Mouse (Mus musculus) cerebellum, adult 18-20 months (tissue): ENCODE data around the gene Prmt3.

ENCODE experiments used
- DNase-seq, 2 experiments: peaks; one replicate each; pipeline ENCODE4 v3.0.0; 2021

Gene Prmt3

GRCm38 (mm10) chr7:49803511-49803910 lies 25.4 kb downstream of the Prmt3 start:
- DNase-seq: no peak

- DNase-seq: no peak
Observed at GRCm38 (mm10) chr7:49804638-49805165, 26.6 kb downstream of the Prmt3 start.

- DNase-seq: no peak
Observed at GRCm38 (mm10) chr7:49805618-49806017, 27.5 kb downstream of the Prmt3 start.

GRCm38 (mm10) chr7:49807093-49807682 lies 29.0 kb downstream of the Prmt3 start:
- no peak for DNase-seq

- no peak for DNase-seq
Observed at GRCm38 (mm10) chr7:49807846-49808622, 29.9 kb downstream of the Prmt3 start.

GRCm38 (mm10) chr7:49809100-49809499 lies 31.0 kb downstream of the Prmt3 start:
- DNase-seq: no peak

GRCm38 (mm10) chr7:49809562-49809961 lies 31.4 kb downstream of the Prmt3 start:
- DNase-seq: no peak

GRCm38 (mm10) chr7:49811346-49811745 lies 33.2 kb downstream of the Prmt3 start:
- DNase-seq: peak in 1 of 2 experiments; percentile 6

GRCm38 (mm10) chr7:49819393-49819792 lies 41.2 kb downstream of the Prmt3 start:
- no peak for DNase-seq

- DNase-seq: no peak
Observed at GRCm38 (mm10) chr7:49821370-49821769, 43.2 kb downstream of the Prmt3 start.

- DNase-seq: no peak
Observed at GRCm38 (mm10) chr7:49822028-49822427, 43.9 kb downstream of the Prmt3 start.

GRCm38 (mm10) chr7:49823595-49823994 lies 45.4 kb downstream of the Prmt3 start:
- no peak for DNase-seq

GRCm38 (mm10) chr7:49824043-49824442 lies 45.9 kb downstream of the Prmt3 start:
- no peak for DNase-seq

- DNase-seq: no peak
Observed at GRCm38 (mm10) chr7:49824581-49824980, 46.4 kb downstream of the Prmt3 start.

GRCm38 (mm10) chr7:49825492-49825891 lies 47.3 kb downstream of the Prmt3 start:
- no peak for DNase-seq

- DNase-seq: no peak
Observed at GRCm38 (mm10) chr7:49827920-49828319, 49.8 kb downstream of the Prmt3 start.

GRCm38 (mm10) chr7:49842366-49843282 lies 64.5 kb downstream of the Prmt3 start:
- DNase-seq: no peak

- no peak for DNase-seq
Observed at GRCm38 (mm10) chr7:49843304-49843933, 65.3 kb downstream of the Prmt3 start.

GRCm38 (mm10) chr7:49847939-49848338 lies 69.8 kb downstream of the Prmt3 start:
- no peak for DNase-seq

- DNase-seq: no peak
Observed at GRCm38 (mm10) chr7:49853342-49854181, 75.4 kb downstream of the Prmt3 start.

GRCm38 (mm10) chr7:49857347-49857746 lies 79.2 kb downstream of the Prmt3 start:
- DNase-seq: no peak

GRCm38 (mm10) chr7:49858257-49858656 lies 80.1 kb downstream of the Prmt3 start:
- DNase-seq: no peak
